Mouse (Mus musculus) heart, embryonic 14.5 days (tissue): ENCODE results near the gene Rgs19. TPM values are rescaled to one million over a fixed set of nuclear protein-coding genes. Genes with fewer than 3 reads are reported as not detected.

Experiments
- ATAC-seq: fragments of 200-750 bp; cut with Nextera tagmentation; 2 replicates; pipeline ENCODE4 v1.8.0; 2017; ENCODE audit warnings: low read depth, moderate TSS enrichment; ENCODE audit not compliant: insufficient number of reproducible peaks, insufficient read depth, low FRiP score
- H3K27ac ChIP-seq, 2 experiments: fragments of 200-500 bp in 1 of 2; fragments of 300-500 bp in 1 of 2; sonication (generic) in 1 of 2; replicated peaks in 1 of 2; 2 replicates each; pipeline ENCODE4 v1.5.1; 2012 to 2014; ENCODE audit warnings: low read depth in 2 of 2, low read length in 2 of 2, control low read depth in 1 of 2, mild to moderate bottlenecking in 1 of 2, mixed read lengths in 1 of 2; ENCODE audit not compliant: control insufficient read depth in 1 of 2, insufficient read depth in 1 of 2
- H3K27me3 ChIP-seq: fragments of 300-500 bp; sonication (generic); 2 replicates; pipeline ENCODE4 v1.6.1; 2014; ENCODE audit warnings: mild to moderate bottlenecking, low read length, control low read depth; ENCODE audit not compliant: control insufficient read depth, insufficient read depth
- H3K36me3 ChIP-seq: fragments of 300-500 bp; sonication (generic); 2 replicates; pipeline ENCODE4 v1.6.1; 2014; ENCODE audit warnings: mild to moderate bottlenecking, control low read depth, low read length, mixed read lengths; ENCODE audit not compliant: control insufficient read depth, insufficient read depth
- H3K4me1 ChIP-seq, 2 experiments: fragments of 200-500 bp in 1 of 2; fragments of 300-500 bp in 1 of 2; sonication (generic) in 1 of 2; 2 replicates each; pipeline ENCODE4 v1.6.1; 2012 to 2014; ENCODE audit warnings: low read length in 2 of 2, control low read depth in 1 of 2, mixed read lengths in 1 of 2; ENCODE audit not compliant: control insufficient read depth in 2 of 2, insufficient read depth in 2 of 2
- H3K4me2 ChIP-seq: fragments of 300-500 bp; sonication (generic); 2 replicates; pipeline ENCODE4 v1.6.1; 2014; ENCODE audit warnings: mild to moderate bottlenecking, low read length
- H3K4me3 ChIP-seq, 2 experiments: fragments of 200-500 bp in 1 of 2; fragments of 300-500 bp in 1 of 2; sonication (generic) in 1 of 2; 2 replicates each; pipeline ENCODE4 v1.5.1; 2012 to 2014; ENCODE audit warnings: low read length in 2 of 2, mild to moderate bottlenecking in 2 of 2, control low read depth in 1 of 2, low read depth in 1 of 2, moderate library complexity in 1 of 2; ENCODE audit not compliant: control insufficient read depth in 1 of 2, insufficient read depth in 1 of 2
- H3K9ac ChIP-seq: fragments of 300-500 bp; sonication (generic); 2 replicates; pipeline ENCODE4 v1.6.1; 2014; ENCODE audit warnings: mild to moderate bottlenecking, low read length
- H3K9me3 ChIP-seq: fragments of 300-500 bp; sonication (generic); 2 replicates; pipeline ENCODE4 v1.6.1; 2016; ENCODE audit warnings: low read length, control low read depth; ENCODE audit not compliant: control insufficient read depth
- WGBS: fragments of 180-500 bp; shearing (Covaris S2); extraction: QIAGEN DNeasy Blood & Tissue Kit; methylation state at CpG from one replicate; pipeline ENCODE4 v1.1.7; 2014; 5-methylcytosine and 5-hydroxymethylcytosine counted together
- polyA plus RNA-seq: library from polyadenylated mRNA; unstranded; fragments of >200 nt; fragmentation: Nextera tagmentation; extraction: Ambion mirVana; gene quantifications from 2 replicates; pipeline ENCODE4 v1.2.1, GENCODE M21; 2014

The Rgs19 gene
- polyA plus RNA-seq, 1 experiment from 2014 or later = 42.8 TPM

- Histone ChIP-seq H3K27ac (no peak overlapping the region), H3K4me2 (no peak overlapping the region), H3K4me1 (peaks cover 4 to 14% of the 10 kb centered on the region in 2 experiments; a peak in 1 of 4 replicates), H3K9me3 (no peaks in the 10 kb centered on the region), H3K36me3 (peaks cover 40% of the 10 kb centered on the region), H3K27me3 (no peaks in the 10 kb centered on the region), H3K4me3 (no peak overlapping the region), H3K9ac (no peak overlapping the region)
- no peak for ATAC-seq
- 50% methylated on average over 2 of the region's 2 CpGs for whole genome bisulfite sequencing
Observed at GRCm38 (mm10) chr2:181657441-181657840, 36.3 kb downstream of the Rgs19 start.

GRCm38 (mm10) chr2:181656734-181657133 lies 37.0 kb downstream of the Rgs19 start, which contains the start of gene Gm29797:
Gene Gm29797, plus strand, starts transcription at chr2:181657034.
- no peak within 1 kb of the TSS for H3K9ac ChIP-seq
- ATAC-seq = no peak
- H3K27ac ChIP-seq = no peak within 1 kb of the TSS
- peaks cover 4 to 14% of the 10 kb centered on the region in 2 experiments; a peak in 1 of 4 replicates for H3K4me1 ChIP-seq
- H3K4me2 ChIP-seq = no peak within 1 kb of the TSS
- H3K9me3 ChIP-seq = no peaks in the 10 kb centered on the region
- 69% methylated on average over 3 of the region's 3 CpGs for WGBS
- no peak within 1 kb of the TSS for H3K4me3 ChIP-seq
- no peaks in the 10 kb centered on the region for H3K27me3 ChIP-seq
- H3K36me3 ChIP-seq = peaks cover 47% of the 10 kb centered on the region

GRCm38 (mm10) chr2:181653523-181653922 lies 40.3 kb downstream of the Rgs19 start:
- peaks cover 79% of the 10 kb centered on the region for H3K36me3 ChIP-seq
- no peak overlapping the region for H3K4me2 ChIP-seq
- H3K27me3 ChIP-seq = no peaks in the 10 kb centered on the region
- H3K4me3 ChIP-seq = no peak overlapping the region
- ATAC-seq = no peak
- no peak overlapping the region for H3K9ac ChIP-seq
- no peaks in the 10 kb centered on the region for H3K9me3 ChIP-seq
- WGBS = 80% methylated on average over 1 of the region's 1 CpGs
- peaks cover 4 to 9% of the 10 kb centered on the region in 2 experiments; a peak in 1 of 4 replicates for H3K4me1 ChIP-seq
- no peak overlapping the region for H3K27ac ChIP-seq

- no peaks in the 10 kb centered on the region for H3K27me3 ChIP-seq
- H3K36me3 ChIP-seq = peaks cover 84% of the 10 kb centered on the region
- peaks cover 4 to 9% of the 10 kb centered on the region in 2 experiments; a peak in 1 of 4 replicates for H3K4me1 ChIP-seq
- H3K4me3 ChIP-seq = no peak overlapping the region
- H3K9me3 ChIP-seq = no peaks in the 10 kb centered on the region
- no peak overlapping the region for H3K9ac ChIP-seq
- no peak overlapping the region for H3K27ac ChIP-seq
- no peak overlapping the region for H3K4me2 ChIP-seq
- ATAC-seq = no peak
Observed at GRCm38 (mm10) chr2:181653065-181653464, 40.7 kb downstream of the Rgs19 start.

- no peaks in the 10 kb centered on the region for H3K9me3 ChIP-seq
- H3K4me2 ChIP-seq = no peak overlapping the region
- peaks cover 2 to 3% of the 10 kb centered on the region in 2 experiments; a peak in 1 of 4 replicates for H3K4me1 ChIP-seq
- ATAC-seq = no peak
- no peaks in the 10 kb centered on the region for H3K27me3 ChIP-seq
- no peak overlapping the region for H3K27ac ChIP-seq
- peaks cover 98% of the 10 kb centered on the region for H3K36me3 ChIP-seq
- no peak overlapping the region for H3K9ac ChIP-seq
- H3K4me3 ChIP-seq = no peak overlapping the region
- 91% methylated on average over 10 of the region's 10 CpGs for WGBS
Observed at GRCm38 (mm10) chr2:181648926-181649325, 44.9 kb downstream of the Rgs19 start.

- H3K27me3 ChIP-seq = no peaks in the 10 kb centered on the region
- no peak overlapping the region for H3K27ac ChIP-seq
- peaks cover 100% of the 10 kb centered on the region for H3K36me3 ChIP-seq
- H3K4me3 ChIP-seq = no peak overlapping the region
- H3K9ac ChIP-seq = no peak overlapping the region
- no peak for ATAC-seq
- no peak overlapping the region for H3K4me2 ChIP-seq
- WGBS = 87% methylated on average over 6 of the region's 6 CpGs
- no peaks in the 10 kb centered on the region for H3K9me3 ChIP-seq
- H3K4me1 ChIP-seq = no peaks in the 10 kb centered on the region
Observed at GRCm38 (mm10) chr2:181646626-181647472, 46.9 kb downstream of the Rgs19 start.

- no peak overlapping the region for H3K27ac ChIP-seq
- no peak overlapping the region for H3K4me2 ChIP-seq
- 95% methylated on average over 3 of the region's 3 CpGs for WGBS
- H3K9ac ChIP-seq = no peak overlapping the region
- no peak for ATAC-seq
- H3K4me1 ChIP-seq = no peaks in the 10 kb centered on the region
- H3K36me3 ChIP-seq = peaks cover 100% of the 10 kb centered on the region
- H3K9me3 ChIP-seq = no peaks in the 10 kb centered on the region
- no peaks in the 10 kb centered on the region for H3K27me3 ChIP-seq
- H3K4me3 ChIP-seq = no peak overlapping the region
Observed at GRCm38 (mm10) chr2:181645666-181646065, 48.1 kb downstream of the Rgs19 start.
